Mouse (Mus musculus) gastrocnemius, adult 2 months (tissue): Measurements from ENCODE around the gene Ppy. TPM values are rescaled to one million over a fixed set of nuclear protein-coding genes. Genes with fewer than 3 reads are reported as not detected.

Experiments used
- DNase-seq: peaks from one replicate; pipeline ENCODE4 v3.0.0; 2022
- H3K27ac ChIP-seq: fragments of 200-600 bp; 2 replicates; pipeline ENCODE4 v1.8.1; 2022; ENCODE audit warnings: mild to moderate bottlenecking
- H3K4me3 ChIP-seq: fragments of 200-600 bp; 2 replicates; pipeline ENCODE4 v1.8.1; 2022; ENCODE audit warnings: mild to moderate bottlenecking, moderate library complexity
- CTCF ChIP-seq: fragments of 200-600 bp; IDR thresholded peaks from 2 replicates; pipeline ENCODE4 v1.8.1; 2022; ENCODE audit warnings: antibody characterized with exemption, mild to moderate bottlenecking, moderate library complexity
- intact Hi-C: fragments of 180-260 bp; cut with DNase I; formaldehyde crosslinking; loops from one replicate; pipeline ENCODE4 v1.15.1; 2025
- total RNA-seq, 2 experiments: library from RNA; stranded (reverse); gene quantifications; 2 replicates each; pipeline ENCODE4 v1.2.3; 2021

The Ppy gene
- total RNA-seq, 2 experiments from 2014 or later, result not detected

- no peak overlapping the region for H3K4me3 ChIP-seq
- intact Hi-C loops, result no loop called here
- no peak for TF ChIP-seq CTCF
Observed at GRCm38 (mm10) chr11:102086331-102086730, 14.8 kb downstream of the Ppy start.

GRCm38 (mm10) chr11:102084159-102084558 is 17.0 kb downstream of the Ppy start:
- no peak overlapping the region for H3K27ac ChIP-seq
- intact Hi-C loops, result no loop called here
- no peak overlapping the region for H3K4me3 ChIP-seq
- TF ChIP-seq CTCF, result no peak
- no peak for DNase-seq

More at GRCm38 (mm10) chr11:102086331-102086730, 14.8 kb downstream of the Ppy start:
- no peak for DNase-seq
- peak overlapping the region; percentile 28; the same call in 1 of the 2 replicates for H3K27ac ChIP-seq

GRCm38 (mm10) chr11:102083193-102083592 is 17.9 kb downstream of the Ppy start:
- Histone ChIP-seq H3K27ac (no peak overlapping the region), H3K4me3 (no peak overlapping the region)
- no peak for TF ChIP-seq CTCF
- intact Hi-C loops, result no loop called here
- DNase-seq, result no peak

GRCm38 (mm10) chr11:102082322-102082721 is 18.8 kb downstream of the Ppy start:
- intact Hi-C loops, result no loop called here
- H3K27ac ChIP-seq, result no peak overlapping the region
- peak; percentile 69 for DNase-seq
- TF ChIP-seq CTCF, result no peak
- H3K4me3 ChIP-seq, result peak overlapping the region; percentile 53

GRCm38 (mm10) chr11:102073722-102074121 is 27.4 kb downstream of the Ppy start:
- H3K4me3 ChIP-seq, result no peak overlapping the region
- no peak overlapping the region for H3K27ac ChIP-seq
- intact Hi-C loops, result no loop called here
- TF ChIP-seq CTCF, result no peak
- DNase-seq, result no peak

- Histone ChIP-seq H3K4me3 (no peak overlapping the region), H3K27ac (no peak overlapping the region)
- TF ChIP-seq CTCF, result no peak
- intact Hi-C loops, result no loop called here
- no peak for DNase-seq
Observed at GRCm38 (mm10) chr11:102072729-102073128, 28.4 kb downstream of the Ppy start.

- H3K27ac ChIP-seq, result no peak overlapping the region
- intact Hi-C loops, result no loop called here
- no peak overlapping the region for H3K4me3 ChIP-seq
- no peak for TF ChIP-seq CTCF
- DNase-seq, result no peak
Observed at GRCm38 (mm10) chr11:102070426-102070825, 30.7 kb downstream of the Ppy start.

GRCm38 (mm10) chr11:102069633-102070032 is 31.5 kb downstream of the Ppy start:
- intact Hi-C loops, result no loop called here
- no peak for TF ChIP-seq CTCF
- H3K27ac ChIP-seq, result no peak overlapping the region
- DNase-seq, result no peak
- no peak overlapping the region for H3K4me3 ChIP-seq

GRCm38 (mm10) chr11:102068969-102069368 is 32.1 kb downstream of the Ppy start:
- TF ChIP-seq CTCF, result peak; percentile 53
- H3K4me3 ChIP-seq, result no peak overlapping the region
- H3K27ac ChIP-seq, result no peak overlapping the region
- intact Hi-C loops, result no loop called here
- no peak for DNase-seq

GRCm38 (mm10) chr11:102063076-102063475 is 38.0 kb downstream of the Ppy start:
- Histone ChIP-seq H3K4me3 (no peak overlapping the region), H3K27ac (no peak overlapping the region)
- DNase-seq, result no peak
- no peak for TF ChIP-seq CTCF
- intact Hi-C loops, result no loop called here

GRCm38 (mm10) chr11:102061941-102062473 is 39.1 kb downstream of the Ppy start:
- Histone ChIP-seq H3K27ac (no peak overlapping the region), H3K4me3 (no peak overlapping the region)
- intact Hi-C loops, result loop anchor here (2.0 kb wide), 2 partner anchors 27 to 77 kb away; partner anchors contain the start of gene Mpp2
- TF ChIP-seq CTCF, result no peak
- no peak for DNase-seq

- intact Hi-C loops, result loop anchor here (2.0 kb wide), 2 partner anchors 27 to 77 kb away; partner anchors contain the start of gene Mpp2
- Histone ChIP-seq H3K4me3 (peak overlapping the region; percentile 60), H3K27ac (no peak overlapping the region)
- peak; percentile 98 for TF ChIP-seq CTCF
- peak; percentile 80 for DNase-seq
Observed at GRCm38 (mm10) chr11:102061236-102061940, 39.7 kb downstream of the Ppy start.

- DNase-seq, result peak; percentile 70
- peak; percentile 75 for TF ChIP-seq CTCF
- peak overlapping the region; percentile 86 for H3K27ac ChIP-seq
- H3K4me3 ChIP-seq, result no peak overlapping the region
- intact Hi-C loops, result loop anchor here (5.0 kb wide), 1 partner anchor 137 kb away; no protein-coding TSS in a partner anchor
Observed at GRCm38 (mm10) chr11:102053847-102054246, 47.3 kb downstream of the Ppy start.
